Mouse (Mus musculus): ENCODE results near the gene Gpx1.
"Not testable (repeated sequence)": the region's sequence is repeated elsewhere in the genome, so short reads cannot be mapped to it uniquely, and the experiment has no call there.

The Gpx1 gene

GRCm38 (mm10) chr9:108338886-108339781 is at the start of gene Gpx1:
Gene Gpx1, plus strand, starts transcription at chr9:108338903.
- DNase-seq (ENCODE audit: low spot score) = peak; percentile 86

GRCm38 (mm10) chr9:108289347-108289746 is 49.4 kb upstream of the Gpx1 start:
- no peak for DNase-seq (ENCODE audit: low spot score)

DNA sequence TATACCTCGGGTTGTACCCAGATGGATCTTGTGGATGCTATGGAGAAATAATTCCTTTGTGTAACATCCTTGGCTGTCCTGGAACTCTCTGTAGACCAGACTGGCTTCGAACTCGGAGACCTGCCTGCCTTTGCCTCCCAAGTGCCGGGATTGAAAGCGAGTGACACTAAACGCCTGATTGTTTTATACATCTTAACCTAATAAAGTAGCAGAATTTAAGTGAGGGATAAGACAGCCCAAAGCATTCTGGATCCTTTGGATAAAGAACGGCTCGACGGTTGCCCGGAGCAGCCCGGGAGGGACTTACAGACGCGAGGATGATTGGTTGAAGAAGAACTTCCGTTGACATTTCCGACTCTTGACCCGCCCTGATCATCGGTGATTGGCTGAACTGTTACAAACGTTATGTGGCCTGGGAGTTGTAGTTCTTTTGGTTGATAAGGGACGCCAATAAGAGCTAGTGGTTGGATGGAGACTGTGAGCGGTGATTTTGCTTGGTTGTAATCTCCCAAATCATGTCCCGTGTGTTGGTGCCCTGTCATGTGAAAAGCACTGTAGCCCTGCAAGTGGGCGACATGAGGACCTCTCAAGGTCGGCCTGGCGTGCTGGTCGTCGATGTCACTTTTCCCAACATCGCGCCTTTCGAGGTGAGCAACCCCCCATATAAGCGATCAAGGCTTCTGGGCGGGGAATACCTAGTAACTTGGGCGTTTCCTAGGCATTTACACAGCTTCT is 48.5 kb upstream of the Gpx1 start, which contains the start of gene Nicn1:
Nicn1 (plus strand) TSS at position 414 of the 735 bp plus-strand sequence.
- peak; percentile 96 for DNase-seq (ENCODE audit: low spot score)

- no peak for DNase-seq (ENCODE audit: low spot score)
Measured at GRCm38 (mm10) chr9:108290773-108291172, 47.9 kb upstream of the Gpx1 start.

DNA sequence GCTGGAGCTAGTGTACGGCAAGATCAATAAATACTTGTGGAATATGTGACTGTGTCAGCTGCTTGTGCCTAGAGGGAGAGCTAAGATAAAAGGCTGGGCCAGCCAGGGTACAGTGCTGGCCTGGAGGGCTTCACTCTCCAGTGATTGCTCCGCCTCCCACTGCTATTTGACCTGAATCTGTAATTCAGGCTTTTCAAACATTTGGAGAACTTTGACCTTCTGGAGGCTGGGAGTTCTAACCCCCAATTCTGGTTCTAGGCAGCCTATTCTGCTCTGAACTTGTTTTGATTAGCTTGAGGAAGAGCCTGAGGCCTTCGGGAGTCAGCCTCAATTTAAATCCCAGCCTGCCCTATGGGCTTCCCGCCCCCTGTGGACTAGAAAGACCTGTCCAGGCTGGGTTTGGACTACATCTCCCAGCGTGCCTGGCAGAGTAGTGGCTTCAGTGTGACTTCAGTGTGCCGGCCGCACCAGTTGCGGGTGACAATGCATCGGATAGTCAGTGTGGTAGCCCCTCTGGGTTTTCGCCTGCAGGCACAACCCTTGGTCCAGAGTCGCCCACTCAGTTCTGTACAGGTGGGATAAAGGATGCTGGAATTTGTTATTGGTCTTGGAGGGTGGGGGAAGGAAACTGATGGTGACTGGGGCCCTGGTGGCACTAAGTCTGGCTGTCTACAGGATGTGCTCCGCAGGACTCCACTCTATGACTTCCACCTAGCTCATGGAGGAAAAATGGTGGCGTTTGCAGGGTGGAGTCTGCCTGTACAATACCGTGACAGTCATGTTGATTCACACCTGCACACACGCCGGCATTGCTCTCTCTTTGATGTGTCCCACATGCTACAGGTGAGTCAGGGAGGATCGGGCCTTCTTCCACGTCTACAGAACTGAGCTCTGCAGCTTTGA is 42.0 kb upstream of the Gpx1 start, which contains the start of gene Amt:
Amt (plus strand) TSS at position 401 of the 903 bp plus-strand sequence.
- DNase-seq (ENCODE audit: low spot score) = no peak

GRCm38 (mm10) chr9:108301853-108302252 is 36.9 kb upstream of the Gpx1 start:
- no peak for DNase-seq (ENCODE audit: low spot score)

- DNase-seq (ENCODE audit: low spot score) = no peak
Measured at GRCm38 (mm10) chr9:108304716-108305115, 34.0 kb upstream of the Gpx1 start.

- DNase-seq (ENCODE audit: low spot score) = no peak
Measured at GRCm38 (mm10) chr9:108305170-108305569, 33.5 kb upstream of the Gpx1 start.

DNA sequence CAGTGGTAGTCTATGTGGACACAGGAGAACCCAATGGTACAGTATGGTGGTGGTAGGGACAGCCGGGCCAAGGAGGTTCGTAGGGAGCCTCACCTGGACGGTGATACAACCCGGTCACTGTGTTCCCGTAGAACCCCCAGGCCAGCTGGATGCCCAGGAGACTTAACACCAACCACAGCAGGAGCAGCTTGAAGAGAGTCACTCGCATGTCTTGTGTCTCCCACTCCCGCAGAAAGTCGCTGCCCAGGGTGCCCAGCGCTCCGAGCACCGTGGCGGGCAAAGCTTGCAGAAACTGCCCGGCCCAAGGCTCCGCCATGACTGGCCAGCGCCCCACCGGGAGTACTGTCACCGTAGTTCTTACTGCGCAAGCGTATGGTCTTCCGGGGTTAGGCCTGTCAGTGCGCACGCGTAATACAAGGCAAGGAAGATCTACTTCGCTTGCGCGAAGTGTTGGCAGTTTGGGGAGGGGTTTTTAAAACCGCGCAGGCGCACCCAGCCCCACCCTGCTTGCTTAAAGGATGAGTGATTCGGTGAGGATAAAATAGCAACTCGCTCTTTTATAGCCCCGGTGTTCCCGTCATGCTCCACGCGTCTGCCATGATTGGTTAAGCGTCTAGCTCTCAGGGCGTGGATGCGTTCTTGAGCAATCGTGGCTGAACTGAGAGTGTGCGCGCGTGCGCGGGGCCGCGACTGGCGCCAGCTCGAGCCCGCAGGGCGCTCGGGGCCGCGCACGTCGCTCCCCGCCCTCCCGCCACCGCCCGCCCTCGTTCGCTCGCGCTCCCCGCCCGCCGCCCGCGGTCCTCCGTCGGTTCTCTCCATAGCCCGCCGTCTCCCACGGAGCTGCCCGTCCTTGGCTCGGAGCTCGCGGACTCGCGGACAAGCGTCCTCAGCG is 32.8 kb upstream of the Gpx1 start, which contains the start of the genes Rhoa and Tcta:
Rhoa (plus strand) TSS at position 501 of the 892 bp plus-strand sequence.
Tcta (minus strand) TSS at position 532 of the 892 bp plus-strand sequence.
- peak; percentile 100 for DNase-seq (ENCODE audit: low spot score)

- no peak for DNase-seq (ENCODE audit: low spot score)
Measured at GRCm38 (mm10) chr9:108306571-108306980, 32.1 kb upstream of the Gpx1 start.

DNA sequence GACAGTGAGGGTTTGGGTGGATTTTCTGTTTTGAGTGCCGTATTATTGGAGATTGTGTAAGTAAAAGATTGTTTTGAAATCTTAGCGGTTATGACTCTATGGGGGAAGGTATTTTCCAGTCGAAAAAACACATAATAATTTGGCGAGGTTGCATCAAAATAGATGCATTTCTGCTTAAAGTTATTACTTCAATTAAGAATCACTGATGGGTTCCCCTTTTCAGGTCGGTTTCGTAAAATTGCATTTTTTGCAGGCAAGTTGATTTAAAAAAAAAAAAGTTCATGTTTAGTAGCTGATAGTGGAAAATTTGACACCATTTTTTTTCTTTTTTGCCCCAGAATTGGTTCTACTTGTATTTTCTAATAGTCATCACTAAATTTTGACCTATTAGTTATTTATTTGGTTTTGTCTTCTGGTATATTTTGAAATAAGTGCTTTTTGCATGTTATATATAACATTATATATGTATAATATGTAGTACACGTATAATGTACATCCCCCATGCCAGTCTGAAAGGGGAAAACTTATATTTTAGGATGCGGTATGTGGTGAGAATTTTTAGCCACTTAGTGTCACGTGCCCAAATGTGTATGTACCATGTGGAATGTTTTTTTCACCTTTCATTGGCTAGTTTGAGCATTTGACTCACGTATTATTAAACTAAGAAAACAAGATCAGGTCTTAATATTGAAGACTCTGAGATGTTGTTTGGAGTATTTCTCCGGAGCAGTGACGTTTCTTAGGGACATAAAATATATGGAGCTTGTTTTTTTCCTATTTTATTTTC is 31.5 kb upstream of the Gpx1 start:
- DNase-seq (ENCODE audit: low spot score) = no peak

- no peak for DNase-seq (ENCODE audit: low spot score)
Measured at GRCm38 (mm10) chr9:108308141-108308540, 30.6 kb upstream of the Gpx1 start.

GRCm38 (mm10) chr9:108317572-108317971 is 21.1 kb upstream of the Gpx1 start:
- DNase-seq (ENCODE audit: low spot score) = no peak

DNA sequence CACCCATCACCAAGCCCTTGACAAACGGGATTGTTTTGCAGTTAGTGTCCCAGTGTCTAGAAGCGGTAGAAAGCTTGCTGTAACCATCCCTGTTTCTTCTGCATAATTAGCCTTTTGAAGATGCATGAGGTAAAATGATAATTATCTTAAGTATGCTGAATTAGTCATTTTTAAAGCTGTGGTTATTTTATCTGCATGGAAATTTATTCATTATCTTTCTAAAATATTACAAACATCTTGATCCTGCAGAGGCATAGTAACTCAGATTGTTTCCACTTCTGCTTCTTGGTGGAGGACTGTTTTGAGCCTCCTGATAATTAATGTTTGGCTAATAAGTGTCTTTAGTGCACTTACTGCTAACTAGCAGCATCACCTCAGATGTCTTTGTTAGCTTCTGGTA is 20.2 kb upstream of the Gpx1 start:
- DNase-seq (ENCODE audit: low spot score) = no peak

DNA sequence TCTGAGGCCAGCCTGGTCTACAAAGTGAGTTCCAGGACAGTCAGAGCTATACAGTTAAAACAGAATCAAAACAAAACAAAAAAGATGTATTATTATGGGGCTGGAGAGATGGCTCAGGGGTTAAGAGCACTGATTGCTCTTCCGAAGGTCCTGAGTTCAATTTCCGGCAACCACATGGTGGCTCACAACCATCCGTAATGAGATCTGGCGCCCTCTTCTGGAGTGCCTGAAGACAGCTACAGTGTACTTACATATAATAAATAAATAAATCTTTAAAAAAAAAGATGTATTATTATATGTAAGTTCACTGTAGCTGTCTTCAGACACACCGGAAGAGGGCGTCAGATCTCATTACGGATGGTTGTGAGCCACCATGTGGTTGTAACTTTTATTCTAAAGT is 16.6 kb upstream of the Gpx1 start:
- DNase-seq (ENCODE audit: low spot score) = not testable (repeated sequence)

DNA sequence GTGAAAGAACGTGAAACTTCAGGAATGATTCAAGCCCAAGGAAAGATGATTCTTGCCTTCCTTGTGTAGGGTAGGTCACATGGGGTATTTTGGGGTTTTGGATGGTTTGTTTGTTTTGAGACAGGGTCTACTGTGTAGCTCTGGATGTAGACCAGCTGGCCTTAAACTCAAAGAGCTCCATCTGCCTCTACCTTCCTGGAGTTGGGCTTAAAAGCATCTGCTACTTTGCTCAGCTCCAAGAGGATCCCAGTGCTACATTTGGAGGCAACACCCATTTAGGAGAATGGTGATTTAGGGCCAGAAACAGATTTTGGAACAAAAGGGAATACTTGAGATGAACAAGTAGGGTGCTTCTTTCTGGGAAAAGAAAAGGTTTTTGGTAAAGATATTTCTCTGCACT is 13.9 kb upstream of the Gpx1 start:
- no peak for DNase-seq (ENCODE audit: low spot score)

DNA sequence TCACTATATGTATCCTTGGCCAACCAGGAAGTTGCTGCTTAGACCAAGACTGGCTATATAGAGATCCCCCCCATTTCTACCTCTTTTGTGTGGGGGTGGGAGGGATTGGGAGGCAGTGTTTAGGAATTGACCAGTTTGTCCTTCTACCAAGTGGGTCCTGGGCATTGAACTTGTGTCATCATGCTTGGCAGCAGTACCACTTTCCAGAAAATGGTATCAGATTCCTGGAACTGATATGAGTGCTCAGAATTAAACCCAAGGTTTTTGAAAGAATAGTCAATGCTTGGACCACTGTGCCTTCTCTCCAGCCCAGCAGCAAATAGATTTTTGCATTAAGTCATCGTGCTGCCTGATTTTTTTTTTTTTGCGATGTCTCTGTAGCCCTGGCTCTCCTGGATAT is 12.9 kb upstream of the Gpx1 start:
- DNase-seq (ENCODE audit: low spot score) = no peak

GRCm38 (mm10) chr9:108337848-108338550 is 704 bp upstream of the Gpx1 start:
- DNase-seq (ENCODE audit: low spot score) = no peak

- DNase-seq (ENCODE audit: low spot score) = no peak
Measured at GRCm38 (mm10) chr9:108338551-108338885, 185 bp upstream of the Gpx1 start.
